8 mouse cellular contexts compared by ENCODE assay signal in genomic region chr16:33510856-33511255, GRCm38 (mm10). TPM values are rescaled to one million over a fixed set of nuclear protein-coding genes. Genes with fewer than 3 reads are reported as not detected.
DNase-seq lines count a peak whose midpoint lies in the region; TF ChIP-seq lines count a peak whose summit lies in the region.
"Not testable (repeated sequence)": the region's sequence is repeated elsewhere in the genome, so short reads cannot be mapped to it uniquely, and the experiment has no call there.
"Had no signal": no experiment of that assay in that cellular context is flagged by ENCODE, and none has a peak within 500 bp of the region (broad histone marks: within the 10 kb centered on the region; RNA-seq: fewer than 3 reads in every experiment).

No protein-coding gene starts in this region.

- H3K27ac ChIP-seq in ES-Bruce4 (ENCODE audit: insufficient read depth, low read length) = peak overlapping the region; percentile 88
- H3K27ac ChIP-seq in ES-E14 (ENCODE audit: insufficient read depth, low read depth, low read length, poor library complexity, severe bottlenecking) = not testable (repeated sequence)

- H3K4me3 ChIP-seq in ES-Bruce4 (ENCODE audit: low read depth, low read length); ES-E14 (ENCODE audit: insufficient read depth in 1 of 2, low read depth in 1 of 2, low read length in 2 of 2, poor library complexity in 1 of 2, severe bottlenecking in 1 of 2): not testable (repeated sequence)

- TF ChIP-seq POLR2A in ES-Bruce4 (IDR thresholded peaks at IDR 0.05; ENCODE audit: insufficient read depth, low read length) = not testable (repeated sequence)

- not testable (repeated sequence) for H3K36me3 ChIP-seq in ES-Bruce4 (ENCODE audit: control insufficient read depth, insufficient read depth, low read length, poor library complexity, severe bottlenecking); ES-E14 (ENCODE audit: control insufficient read depth, insufficient read depth, low read length, poor library complexity, severe bottlenecking)

- H3K9me3 ChIP-seq in ES-Bruce4 (replicated peaks; ENCODE audit: control insufficient read depth, insufficient read depth, low read length, poor library complexity, severe bottlenecking) = peaks cover 21% of the 10 kb centered on the region
- not testable (repeated sequence) for H3K9me3 ChIP-seq in ES-E14 (ENCODE audit: control insufficient read depth, insufficient read depth, low read depth, low read length)

- H3K9ac ChIP-seq in ES-Bruce4 (ENCODE audit: low read depth, poor library complexity, severe bottlenecking); ES-E14 (ENCODE audit: insufficient read depth, low read depth, low read length, poor library complexity, severe bottlenecking): not testable (repeated sequence)

- TF ChIP-seq CTCF in ES-Bruce4 (IDR thresholded peaks at IDR 0.05; ENCODE audit: low read depth, low read length) = not testable (repeated sequence)

- DNase-seq in ES-CJ7 (ENCODE audit: low read depth, low spot score) (peak; percentile 53), R1 (ENCODE audit: low read depth, low spot score) (peak; percentile 82), ZHBTc4 (ENCODE audit: low read depth, low spot score) (peak; percentile 51)
- DNase-seq in ES-E14 (ENCODE audit: low read depth, low spot score) = not testable (repeated sequence)
- DNase-seq in heart, adult 11 months = peak; percentile 10

- TF ChIP-seq EP300 in ES-Bruce4 (IDR thresholded peaks at IDR 0.05; ENCODE audit: insufficient read depth, low read depth, low read length) = not testable (repeated sequence)

- not testable (repeated sequence) for H3K27me3 ChIP-seq in ES-Bruce4 (ENCODE audit: control insufficient read depth, insufficient read depth, low read length, poor library complexity, severe bottlenecking)

- in situ Hi-C loops in ES-E14 (cut with MboI; ENCODE audit: low sequenced_read_pairs in 2 of 2, unreplicated experiment in 2 of 2) = not testable (repeated sequence)

- not testable (repeated sequence) for H3K4me1 ChIP-seq in ES-Bruce4 (ENCODE audit: control insufficient read depth, insufficient read depth, low read length); ES-E14 (ENCODE audit: control insufficient read depth in 2 of 2, insufficient read depth in 2 of 2, low read length in 2 of 2, poor library complexity in 1 of 2)

TF ChIP-seq in ES-E14, 5 proteins besides CTCF, POLR2A, EP300 and RAD21:
- TF ChIP-seq MAFK (IDR thresholded peaks at IDR 0.05; ENCODE audit: insufficient read depth, low read depth, low read length) = peak; percentile 78

RNA-seq across cellular contexts. Expression of gene Slc12a8, which starts 6.3 kb away (rescaled TPM):
- polyA plus RNA-seq in ES-Bruce4 (2011; ENCODE audit: insufficient read depth, insufficient read length, low read depth, missing spikeins) = 5.8 and 5.9 TPM in 2 replicates
- 3.7 and 9.0 TPM in 2 replicates for total RNA-seq in ES-E14 (2012; rRNA removed)
- total RNA-seq: MEL had no signal
- polyA plus RNA-seq: G1E had no signal
